Mouse (Mus musculus) intestine, postnatal 0 days (tissue): ENCODE results near the gene Serac1. TPM values are rescaled to one million over a fixed set of nuclear protein-coding genes. Genes with fewer than 3 reads are reported as not detected.

ENCODE experiments used
- ATAC-seq: fragments of 200-750 bp; cut with Nextera tagmentation; 2 replicates; pipeline ENCODE4 v1.8.0; 2017; ENCODE audit warnings: mild to moderate bottlenecking, moderate TSS enrichment, moderate library complexity
- H3K27ac ChIP-seq: fragments of 300-500 bp; sonication (generic); 2 replicates; pipeline ENCODE4 v1.5.1; 2014; ENCODE audit warnings: mild to moderate bottlenecking, low read depth, low read length, moderate library complexity
- H3K27me3 ChIP-seq: fragments of 300-500 bp; sonication (generic); replicated peaks from 2 replicates; pipeline ENCODE4 v1.6.1; 2014; ENCODE audit warnings: low read length, mixed read lengths; ENCODE audit not compliant: control insufficient read depth, insufficient read depth
- H3K36me3 ChIP-seq: fragments of 300-500 bp; sonication (generic); 2 replicates; pipeline ENCODE4 v1.6.1; 2014; ENCODE audit warnings: mild to moderate bottlenecking, moderate library complexity; ENCODE audit not compliant: control insufficient read depth, insufficient read depth
- H3K4me1 ChIP-seq: fragments of 300-500 bp; sonication (generic); replicated peaks from 2 replicates; pipeline ENCODE4 v1.6.1; 2014; ENCODE audit warnings: antibody characterized with exemption, low read length, mixed read lengths; ENCODE audit not compliant: control insufficient read depth, insufficient read depth
- H3K4me2 ChIP-seq: fragments of 300-500 bp; sonication (generic); replicated peaks from 2 replicates; pipeline ENCODE4 v1.6.1; 2014; ENCODE audit warnings: low read depth, mild to moderate bottlenecking, moderate library complexity
- H3K4me3 ChIP-seq: fragments of 300-500 bp; sonication (generic); 2 replicates; pipeline ENCODE4 v1.5.1; 2014; ENCODE audit warnings: low read depth, low read length
- H3K9ac ChIP-seq: fragments of 300-500 bp; sonication (generic); 2 replicates; pipeline ENCODE4 v1.6.1; 2014; ENCODE audit warnings: mild to moderate bottlenecking, low read depth, low read length
- H3K9me3 ChIP-seq: fragments of 300-500 bp; sonication (generic); 2 replicates; pipeline ENCODE4 v1.6.1; 2016; ENCODE audit warnings: mixed run types; ENCODE audit not compliant: control insufficient read depth
- CTCF ChIP-seq: sonication (generic); IDR thresholded peaks from 2 replicates; pipeline ENCODE4 v1.5.1; 2016; ENCODE audit warnings: low read depth, mild to moderate bottlenecking, control low read depth, antibody characterized with exemption, moderate library complexity
- WGBS: fragments of 180-500 bp; shearing (Covaris S2); extraction: QIAGEN DNeasy Blood & Tissue Kit; methylation state at CpG from one replicate; pipeline ENCODE4 v1.1.7; 2014; 5-methylcytosine and 5-hydroxymethylcytosine counted together
- polyA plus RNA-seq: library from polyadenylated mRNA; unstranded; fragments of >200 nt; fragmentation: Nextera tagmentation; extraction: Ambion mirVana; gene quantifications from 2 replicates; pipeline ENCODE4 v1.2.1, GENCODE M21; 2015

Serac1 gene
- polyA plus RNA-seq, 1 experiment from 2014 or later: 2.5 TPM

- no peak overlapping the region for H3K4me2 ChIP-seq
- no peak overlapping the region for H3K4me3 ChIP-seq
- no peak for ATAC-seq
- H3K9me3 ChIP-seq: no peaks in the 10 kb centered on the region
- WGBS: 93% methylated on average over 4 of the region's 4 CpGs
- no peaks in the 10 kb centered on the region for H3K27me3 ChIP-seq
- no peak overlapping the region for H3K9ac ChIP-seq
- peaks cover 36% of the 10 kb centered on the region for H3K36me3 ChIP-seq
- TF ChIP-seq CTCF: no peak
- H3K4me1 ChIP-seq: no peaks in the 10 kb centered on the region
- H3K27ac ChIP-seq: no peak overlapping the region
These were observed 64.6 kb downstream of the Serac1 start for GRCm38 (mm10) chr17:6014985-6015384.

DNA sequence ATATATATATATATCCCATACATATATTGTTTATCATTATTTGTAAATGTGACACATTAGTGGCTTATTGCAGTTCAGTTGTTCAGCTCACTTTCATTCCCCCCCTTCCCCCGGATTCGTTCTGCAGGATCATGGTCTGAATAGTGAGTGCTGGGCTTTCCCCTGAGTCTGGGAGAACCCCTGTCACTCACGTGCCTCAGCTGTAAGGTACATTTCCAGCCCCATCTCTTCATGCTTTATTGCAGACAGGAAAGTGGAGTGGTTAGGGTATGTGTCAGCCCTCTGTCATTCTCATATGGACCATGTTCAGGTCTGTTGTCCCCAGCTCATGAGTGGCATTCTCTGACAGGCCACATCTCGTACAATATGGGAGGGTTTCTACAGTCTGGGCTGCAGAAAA, 66.5 kb downstream of the Serac1 start:
- 86% methylated on average over 4 of the region's 4 CpGs for WGBS
- no peak overlapping the region for H3K27ac ChIP-seq
- H3K9ac ChIP-seq: no peak overlapping the region
- H3K27me3 ChIP-seq: no peaks in the 10 kb centered on the region
- H3K4me1 ChIP-seq: no peaks in the 10 kb centered on the region
- no peak overlapping the region for H3K4me2 ChIP-seq
- no peak for TF ChIP-seq CTCF
- H3K36me3 ChIP-seq: peaks cover 36% of the 10 kb centered on the region
- H3K4me3 ChIP-seq: no peak overlapping the region
- H3K9me3 ChIP-seq: no peaks in the 10 kb centered on the region
- ATAC-seq: no peak

DNA sequence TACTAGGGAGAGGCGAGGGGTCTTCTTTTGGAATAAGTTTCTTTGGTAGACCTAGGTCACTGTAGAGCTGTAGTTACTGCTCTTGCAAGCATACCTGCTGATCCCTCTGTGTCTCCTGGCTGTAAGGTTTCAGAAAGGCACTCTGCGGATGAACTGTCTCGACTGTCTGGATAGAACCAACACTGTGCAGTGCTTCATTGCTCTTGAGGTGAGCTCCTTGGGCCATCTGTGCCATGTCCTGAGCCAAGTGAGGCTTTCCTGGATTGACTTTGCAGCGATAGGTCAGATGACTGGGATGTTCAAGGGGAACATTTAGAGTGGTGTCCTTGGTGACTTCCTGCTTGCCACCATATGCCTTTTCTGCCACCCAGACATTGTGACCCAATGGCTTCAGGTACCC, 69.9 kb downstream of the Serac1 start:
- Histone ChIP-seq H3K36me3 (peaks cover 17% of the 10 kb centered on the region; the same call in 1 of the 2 replicates), H3K4me1 (peaks cover 15% of the 10 kb centered on the region), H3K27me3 (no peaks in the 10 kb centered on the region), H3K9ac (no peak overlapping the region), H3K27ac (no peak overlapping the region), H3K4me3 (no peak overlapping the region), H3K9me3 (no peaks in the 10 kb centered on the region), H3K4me2 (no peak overlapping the region)
- no peak for ATAC-seq
- WGBS: 92% methylated on average over 4 of the region's 4 CpGs
- TF ChIP-seq CTCF: no peak

- Histone ChIP-seq H3K9me3 (no peaks in the 10 kb centered on the region), H3K27me3 (no peaks in the 10 kb centered on the region)
- ATAC-seq: no peak
These were observed 71.0 kb downstream of the Serac1 start for GRCm38 (mm10) chr17:6008590-6008989.

GRCm38 (mm10) chr17:6007902-6008301, 71.6 kb downstream of the Serac1 start:
- H3K4me2 ChIP-seq: no peak overlapping the region
- H3K4me3 ChIP-seq: no peak overlapping the region
- no peak for ATAC-seq
- no peak for TF ChIP-seq CTCF
- H3K27ac ChIP-seq: no peak overlapping the region
- H3K36me3 ChIP-seq: peaks cover 13% of the 10 kb centered on the region; the same call in 1 of the 2 replicates
- H3K9ac ChIP-seq: no peak overlapping the region
- H3K27me3 ChIP-seq: no peaks in the 10 kb centered on the region
- WGBS: 79% methylated on average over 9 of the region's 9 CpGs
- H3K9me3 ChIP-seq: no peaks in the 10 kb centered on the region
- peaks cover 15% of the 10 kb centered on the region for H3K4me1 ChIP-seq

More at GRCm38 (mm10) chr17:6008590-6008989, 71.0 kb downstream of the Serac1 start:
- H3K36me3 ChIP-seq: peaks cover 14% of the 10 kb centered on the region; the same call in 1 of the 2 replicates
- no peak overlapping the region for H3K4me3 ChIP-seq
- peaks cover 15% of the 10 kb centered on the region for H3K4me1 ChIP-seq
- WGBS: 69% methylated on average over 11 of the region's 11 CpGs
- H3K9ac ChIP-seq: no peak overlapping the region
- H3K4me2 ChIP-seq: no peak overlapping the region
- no peak for TF ChIP-seq CTCF
- H3K27ac ChIP-seq: no peak overlapping the region

- Histone ChIP-seq H3K4me3 (no peak overlapping the region), H3K9ac (no peak overlapping the region), H3K27me3 (no peaks in the 10 kb centered on the region), H3K27ac (no peak overlapping the region), H3K9me3 (no peaks in the 10 kb centered on the region), H3K36me3 (peaks cover 16% of the 10 kb centered on the region; the same call in 1 of the 2 replicates), H3K4me1 (peaks cover 15% of the 10 kb centered on the region), H3K4me2 (no peak overlapping the region)
- no peak for ATAC-seq
- TF ChIP-seq CTCF: no peak
- 85% methylated on average over 5 of the region's 5 CpGs for WGBS
These were observed 72.3 kb downstream of the Serac1 start for GRCm38 (mm10) chr17:6007101-6007780.
